Mouse (Mus musculus): ENCODE measurements around the gene C1qtnf7. TPM values are rescaled to one million over a fixed set of nuclear protein-coding genes. Genes with fewer than 3 reads are reported as not detected.

The C1qtnf7 gene
- total RNA-seq, 1 experiment from 2014 or later, result 7.5 TPM

DNA sequence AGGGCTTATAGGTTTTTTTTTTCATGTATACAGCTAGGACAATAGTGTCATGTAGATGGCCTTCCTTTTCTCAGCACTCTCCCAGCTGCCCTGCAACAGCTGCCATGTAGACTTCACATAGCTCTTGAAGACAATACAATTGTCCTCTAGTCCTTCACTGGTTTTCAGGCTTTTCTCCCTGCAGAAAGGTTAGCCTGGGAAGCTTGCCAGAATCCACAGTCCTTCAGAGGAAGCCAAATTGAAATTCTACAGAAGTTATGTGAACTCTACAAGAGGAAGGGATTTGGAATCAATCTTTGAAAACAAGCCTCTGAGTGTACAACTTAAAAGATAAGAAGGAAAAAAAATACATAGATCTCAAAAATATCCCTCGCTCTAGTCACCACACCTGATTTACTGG, 94.4 kb downstream of the C1qtnf7 start:
- DNase-seq, result peak; percentile 8

DNA sequence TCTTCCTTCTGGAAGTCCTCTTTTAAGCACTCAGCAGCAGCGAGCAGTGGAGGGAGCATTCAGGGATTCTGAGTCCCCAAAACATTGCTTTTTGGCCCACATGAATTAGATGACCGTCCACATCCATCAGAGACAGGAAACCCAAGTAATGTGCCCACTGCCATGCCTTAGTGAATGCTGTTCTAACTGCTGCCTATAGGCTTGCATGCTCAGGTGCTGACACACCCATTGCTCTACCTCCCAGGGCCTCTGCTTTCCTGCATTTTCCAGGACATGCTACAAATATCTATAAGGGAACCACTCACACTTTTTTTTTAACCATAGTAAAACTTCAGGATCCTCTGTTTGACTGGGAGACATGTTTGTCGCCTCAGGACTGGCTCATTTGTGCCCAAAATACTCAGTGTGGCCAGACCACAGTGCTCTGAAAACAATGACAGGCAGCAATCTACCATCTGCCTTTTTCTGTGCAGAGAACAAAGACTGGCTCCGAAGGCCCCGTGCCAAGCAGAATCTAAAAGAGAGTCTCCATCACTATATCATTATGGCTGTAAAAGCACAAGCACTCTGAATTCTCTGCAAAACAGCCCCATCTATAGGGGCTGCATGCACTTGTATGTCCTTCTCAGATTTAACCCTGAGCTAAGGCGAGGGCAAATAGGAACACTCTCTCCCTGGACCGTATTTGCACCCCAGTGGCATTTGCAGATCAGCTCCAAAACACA, 106.4 kb downstream of the C1qtnf7 start:
- DNase-seq, result no peak

DNA sequence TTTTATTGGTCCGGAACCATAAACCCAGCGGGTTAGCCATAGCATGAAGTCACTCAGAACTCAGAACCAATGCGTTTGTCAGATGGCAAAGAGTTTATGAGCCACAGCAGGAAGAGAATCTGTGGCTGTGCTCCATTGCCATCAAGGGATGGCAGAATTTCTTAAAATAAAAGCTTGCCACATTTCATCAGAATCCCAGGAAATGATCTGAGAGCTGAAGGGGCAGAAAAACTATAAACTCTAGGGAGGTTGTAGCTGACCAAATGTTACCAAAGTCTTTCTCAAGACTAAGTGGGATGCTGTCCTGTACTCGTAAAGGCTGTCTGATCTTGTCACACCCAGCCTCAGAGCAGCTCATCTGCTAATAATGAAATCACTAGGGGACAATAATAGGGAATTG, 110.1 kb downstream of the C1qtnf7 start:
- DNase-seq, result no peak

DNA sequence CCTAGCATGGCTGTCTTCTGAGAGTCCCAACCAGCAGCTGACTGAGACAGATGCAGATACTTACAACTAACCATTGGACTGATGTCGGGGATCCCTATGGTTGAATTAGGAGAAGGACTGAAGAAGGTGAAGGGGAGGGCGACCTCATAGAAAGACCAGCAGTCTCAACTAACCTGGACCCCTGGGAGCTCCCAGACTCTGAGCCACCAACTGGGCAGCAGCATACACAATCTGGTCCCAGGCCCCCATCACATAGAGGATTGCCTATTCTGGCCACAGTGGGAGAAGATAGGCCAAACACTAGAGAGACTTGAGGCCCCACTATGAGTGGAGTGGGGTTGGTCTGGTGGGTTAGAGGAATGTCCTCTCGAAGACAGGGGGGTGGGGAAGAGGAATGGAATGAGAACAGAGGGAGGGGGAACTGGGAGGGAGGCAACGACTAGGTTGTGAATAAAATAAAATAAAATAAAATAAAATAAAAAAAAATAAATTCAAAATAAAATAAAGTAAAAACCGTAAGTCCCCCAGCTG, 118.8 kb downstream of the C1qtnf7 start:
- DNase-seq, result no peak

DNA sequence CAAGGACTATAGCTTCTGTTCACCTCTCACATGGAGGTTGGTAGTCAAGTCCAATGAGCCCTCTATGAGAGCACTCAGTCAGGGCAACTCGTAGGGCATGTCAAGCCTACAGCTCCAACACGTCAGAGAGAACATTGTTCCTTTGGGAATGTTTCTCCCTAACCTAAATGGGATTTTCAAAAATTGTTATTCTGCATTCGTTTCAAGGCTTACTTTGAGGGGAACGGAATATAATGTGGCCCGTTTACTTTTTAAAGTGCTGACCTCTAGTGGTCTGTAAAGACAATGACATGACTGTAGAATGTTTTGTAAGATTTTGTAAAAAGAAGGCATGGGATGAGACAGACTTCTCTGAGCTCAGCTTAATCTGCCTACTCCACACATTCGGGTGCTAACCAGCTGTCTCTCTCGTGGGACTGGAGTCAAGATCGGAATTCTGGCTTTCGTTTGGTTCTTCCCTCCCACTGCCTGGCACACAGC, 119.3 kb downstream of the C1qtnf7 start:
- no peak for DNase-seq

DNA sequence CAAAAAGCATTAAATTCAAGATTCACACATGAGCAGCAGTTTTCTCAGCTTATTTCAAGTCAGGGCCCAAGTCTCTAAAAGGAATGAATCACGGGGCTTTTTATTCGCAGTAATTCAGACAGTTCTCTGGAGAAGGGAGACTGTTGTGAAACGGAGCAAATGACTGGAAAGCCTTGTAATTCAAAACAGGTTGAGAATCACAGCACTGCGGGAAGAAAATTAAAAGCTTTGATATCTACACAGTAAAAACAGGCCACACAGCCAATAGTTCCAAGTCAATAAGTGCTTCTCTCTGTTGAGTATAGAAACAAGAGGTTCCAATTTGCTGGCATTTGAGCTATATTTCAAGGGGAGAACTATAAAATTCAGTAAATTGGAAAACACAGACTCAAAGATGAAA, 129.7 kb downstream of the C1qtnf7 start:
- DNase-seq, result no peak

DNA sequence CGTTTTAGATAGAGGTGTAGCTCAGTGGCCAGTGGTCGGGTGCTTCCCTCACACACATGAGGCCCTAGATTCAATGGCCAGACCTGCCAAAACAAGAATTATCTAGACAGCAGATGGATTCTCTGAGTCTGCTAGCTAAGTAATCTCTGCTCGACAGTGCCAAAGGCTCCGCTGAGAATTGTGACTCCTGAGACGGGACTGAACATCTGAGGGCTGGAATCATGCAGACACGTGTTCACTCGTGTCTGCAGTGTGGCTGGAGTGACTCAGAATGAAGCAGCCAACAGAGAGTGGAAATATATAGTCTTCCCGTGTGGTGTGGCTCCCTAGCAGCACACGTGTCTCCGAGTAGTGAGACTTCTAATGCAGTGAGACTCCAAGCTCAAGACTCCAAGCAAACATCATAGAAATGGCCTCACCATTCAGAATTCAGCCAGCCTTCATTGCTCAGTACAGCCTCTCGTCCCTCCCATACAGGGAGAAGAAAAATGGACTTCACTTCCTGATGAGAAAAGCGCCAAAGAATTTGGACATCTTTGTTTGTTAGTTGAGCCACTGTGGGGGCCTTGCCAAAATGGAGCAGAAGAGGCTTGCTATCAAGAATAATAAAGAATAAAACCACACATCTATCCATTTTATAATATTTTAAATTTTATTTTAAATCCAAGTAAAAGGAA, 131.9 kb downstream of the C1qtnf7 start:
- no peak for DNase-seq

DNA sequence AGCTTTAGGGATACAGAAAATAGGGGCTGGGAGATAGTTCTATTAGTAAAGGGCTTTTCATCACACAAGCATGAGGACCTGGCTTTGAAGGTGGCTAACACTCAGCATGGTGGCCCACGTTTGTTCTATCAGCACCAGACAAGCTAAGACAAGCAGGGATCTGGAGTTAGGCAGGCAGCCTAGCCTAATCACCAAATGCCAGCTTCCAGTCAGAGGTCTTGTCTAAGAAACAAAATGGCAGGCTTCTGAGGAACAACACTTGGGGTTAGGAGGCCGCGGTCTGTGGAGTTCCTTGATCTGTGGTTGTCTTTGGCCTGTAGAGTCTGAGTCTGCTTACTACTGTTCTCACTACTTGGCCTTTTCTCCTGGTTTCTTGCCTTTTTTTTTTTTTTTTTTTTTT, 146.2 kb downstream of the C1qtnf7 start:
- no peak for DNase-seq

DNA sequence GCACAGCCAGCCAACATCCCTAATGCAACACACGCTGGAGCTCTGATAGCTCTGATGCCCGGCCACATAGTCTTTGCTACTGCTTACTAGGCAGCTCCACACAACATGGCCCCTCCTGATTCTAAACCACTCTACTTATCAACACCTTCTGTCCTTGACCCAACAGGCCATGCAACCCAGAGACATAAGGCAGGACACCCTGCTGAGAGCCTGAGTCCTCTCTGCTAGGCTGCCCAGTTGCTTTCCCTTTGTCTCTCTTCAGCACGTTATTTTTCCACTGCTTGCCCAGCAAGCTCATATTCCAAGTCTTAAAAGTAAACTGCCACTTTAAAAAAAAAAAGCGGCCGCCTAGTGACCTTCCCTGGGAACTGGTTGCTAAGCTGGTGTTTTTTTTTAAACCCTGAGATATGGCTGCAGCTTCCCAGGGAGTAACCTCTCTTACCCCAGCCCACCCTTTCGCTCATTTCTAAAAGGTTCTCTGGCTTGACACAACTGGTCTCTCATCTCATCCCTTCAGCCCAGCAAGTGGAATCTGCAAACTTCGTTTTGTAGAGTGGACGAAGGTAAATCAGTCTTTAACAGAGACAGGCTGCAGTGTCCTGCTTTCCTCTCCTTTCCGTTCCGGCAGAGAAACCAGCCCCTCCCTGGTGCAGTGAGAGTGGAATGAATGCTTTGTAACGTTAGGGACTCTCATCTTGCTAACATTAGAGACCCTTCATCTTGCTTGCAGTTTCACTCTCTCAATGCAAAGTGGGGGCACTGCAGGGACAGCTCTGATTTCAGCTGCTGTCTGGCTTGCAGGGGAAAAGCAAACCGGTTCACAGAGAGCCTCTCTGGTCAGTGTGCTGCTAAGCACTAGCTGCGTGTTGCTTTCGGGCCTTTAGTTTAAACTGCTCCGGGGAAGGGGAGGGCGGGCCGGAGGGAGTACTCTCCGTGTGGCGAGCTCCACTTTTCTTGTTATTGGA, 146.9 kb downstream of the C1qtnf7 start, which contains the start of gene Cc2d2a:
Cc2d2a (plus strand) TSS at position 350 of the 965 bp plus-strand sequence.
- peak; percentile 30 for DNase-seq

DNA sequence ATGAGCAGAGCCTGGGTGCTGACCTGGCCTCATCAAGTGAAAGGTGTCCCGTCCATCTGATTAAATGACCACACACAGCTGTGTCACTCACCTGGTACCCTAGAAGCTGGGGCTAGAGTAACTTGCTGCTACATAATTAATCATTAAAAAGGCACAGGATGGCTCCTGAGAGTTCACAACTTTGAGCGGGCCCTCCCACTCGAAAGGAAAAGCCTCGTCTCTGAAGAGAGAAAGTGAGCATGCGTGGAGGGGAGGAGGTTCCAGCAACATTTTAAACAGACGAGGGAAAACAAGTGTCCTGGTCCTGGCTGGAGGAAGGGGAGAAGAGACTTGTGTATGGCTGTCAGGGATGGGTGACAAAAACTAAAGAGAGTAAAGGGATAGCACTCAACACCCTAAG, 148.2 kb downstream of the C1qtnf7 start:
- DNase-seq, result no peak

DNA sequence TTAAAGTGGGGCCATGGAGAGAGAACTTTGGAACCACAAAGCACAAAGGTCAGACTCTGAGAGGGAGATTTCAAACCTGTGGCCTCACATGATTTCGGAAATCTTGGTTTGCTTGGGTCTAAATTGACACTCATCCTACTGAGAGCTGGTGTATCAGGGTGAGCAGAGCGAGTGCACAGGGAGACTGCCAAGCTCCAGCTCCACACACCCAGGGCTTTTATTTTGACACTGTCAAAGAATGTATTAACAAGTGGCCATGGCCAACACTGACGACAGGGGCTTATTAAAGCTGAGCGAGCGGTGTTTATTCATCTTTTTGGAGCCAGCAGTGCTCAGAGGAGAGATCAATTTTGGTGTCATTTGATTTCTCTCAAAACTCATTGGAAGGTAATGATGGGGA, 149.8 kb downstream of the C1qtnf7 start:
- no peak for DNase-seq

Other genes with a start within 250 kb of the C1qtnf7 start
- 17.0 and 23.6 TPM in 2 replicates for gene Cc2d2a, start 146.8 kb downstream of the C1qtnf7 start, total RNA-seq (2021)

Measured in adrenal gland, postnatal 25 days (tissue).